Mouse (Mus musculus) bone marrow macrophage, adult 2 months (primary cell): ENCODE data around the gene Ube2n.

ENCODE experiments used
- CTCF ChIP-seq: IDR thresholded peaks from 2 replicates; pipeline ENCODE4 v1.5.1; 2012; ENCODE audit warnings: low read depth, mild to moderate bottlenecking, low read length, moderate library complexity
- POLR2A ChIP-seq: IDR thresholded peaks from 2 replicates; pipeline ENCODE4 v1.6.1; 2012; ENCODE audit warnings: mild to moderate bottlenecking, low read depth, low read length, borderline replicate concordance

DNA sequence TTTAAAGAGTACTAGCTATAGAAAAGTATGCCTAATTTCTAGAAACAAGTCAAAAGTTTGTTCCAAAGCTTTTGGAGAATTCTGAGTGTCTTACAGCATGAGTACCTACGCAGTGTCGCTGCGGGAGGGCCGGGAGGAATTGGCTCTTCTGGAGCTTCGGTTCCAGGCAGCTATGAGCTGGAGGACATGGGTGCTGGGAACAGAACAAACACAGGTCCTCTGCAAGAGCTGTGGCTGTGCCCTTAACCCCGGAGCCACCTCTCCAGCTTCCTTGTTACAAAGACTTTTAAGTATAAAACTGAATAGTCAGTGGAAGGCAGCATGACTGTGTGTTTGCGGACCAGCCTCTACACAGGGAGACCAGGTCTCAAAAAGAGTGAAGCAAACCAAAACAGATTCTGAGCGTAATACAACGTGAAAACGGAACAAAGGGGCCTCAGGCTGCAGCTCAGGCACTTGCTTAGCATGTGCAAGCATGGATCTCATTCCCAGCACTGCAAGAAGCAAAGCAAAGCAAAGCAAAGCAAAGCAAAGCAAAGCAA lies 61.0 kb downstream of the Ube2n start:
- TF ChIP-seq CTCF (no peak), POLR2A (no peak)
